Mouse (Mus musculus) stomach, postnatal 0 days (tissue): ENCODE data around the gene Tnfrsf1b. TPM values are rescaled to one million over a fixed set of nuclear protein-coding genes. Genes with fewer than 3 reads are reported as not detected.

Experiments
- ATAC-seq: fragments of 200-750 bp; cut with Nextera tagmentation; 2 replicates; pipeline ENCODE4 v1.8.0; 2017; ENCODE audit not compliant: low FRiP score, low TSS enrichment
- DNase-seq: peaks from one replicate; pipeline ENCODE4 v3.0.0-alpha.2; 2016; ENCODE audit warnings: low spot score
- H3K27ac ChIP-seq: fragments of 300-500 bp; sonication (generic); replicated peaks from 2 replicates; pipeline ENCODE4 v1.5.1; 2014; ENCODE audit warnings: mild to moderate bottlenecking, control low read depth
- H3K27me3 ChIP-seq: fragments of 300-500 bp; sonication (generic); 2 replicates; pipeline ENCODE4 v1.6.1; 2014; ENCODE audit warnings: low read length; ENCODE audit not compliant: control insufficient read depth, insufficient read depth
- H3K36me3 ChIP-seq: fragments of 300-500 bp; sonication (generic); 2 replicates; pipeline ENCODE4 v1.6.1; 2014; ENCODE audit warnings: low read length, mixed read lengths; ENCODE audit not compliant: control insufficient read depth, insufficient read depth
- H3K4me1 ChIP-seq: fragments of 300-500 bp; sonication (generic); replicated peaks from 2 replicates; pipeline ENCODE4 v1.6.1; 2014; ENCODE audit warnings: antibody characterized with exemption; ENCODE audit not compliant: control insufficient read depth, insufficient read depth
- H3K4me2 ChIP-seq: fragments of 300-500 bp; sonication (generic); replicated peaks from 2 replicates; pipeline ENCODE4 v1.6.1; 2014; ENCODE audit warnings: low read depth, mild to moderate bottlenecking, control low read depth, moderate library complexity
- H3K4me3 ChIP-seq: fragments of 300-500 bp; sonication (generic); 2 replicates; pipeline ENCODE4 v1.5.1; 2014; ENCODE audit warnings: low read depth, low read length, control low read depth
- H3K9ac ChIP-seq: fragments of 300-500 bp; sonication (generic); 2 replicates; pipeline ENCODE4 v1.6.1; 2014; ENCODE audit warnings: mild to moderate bottlenecking, low read length, control low read depth, mixed read lengths
- H3K9me3 ChIP-seq: fragments of 300-500 bp; sonication (generic); 2 replicates; pipeline ENCODE4 v1.6.1; 2016; ENCODE audit warnings: low read length; ENCODE audit not compliant: control insufficient read depth
- CTCF ChIP-seq: IDR thresholded peaks from 2 replicates; pipeline ENCODE4 v1.5.1; 2016; ENCODE audit warnings: antibody characterized with exemption, low read depth, mild to moderate bottlenecking, moderate library complexity
- EP300 ChIP-seq: optimal IDR thresholded peaks from 2 replicates; pipeline ENCODE3; 2016; ENCODE audit warnings: antibody characterized with exemption
- whole genome bisulfite sequencing: fragments of 180-500 bp; shearing (Covaris S2); extraction: QIAGEN DNeasy Blood & Tissue Kit; methylation state at CpG from one replicate; pipeline ENCODE4 v1.1.7; 2014; 5-methylcytosine and 5-hydroxymethylcytosine counted together
- polyA plus RNA-seq: library from polyadenylated mRNA; unstranded; fragments of >200 nt; fragmentation: Nextera tagmentation; extraction: Ambion mirVana; gene quantifications from 2 replicates; pipeline ENCODE4 v1.2.1, GENCODE M21; 2015

The Tnfrsf1b gene
- polyA plus RNA-seq, 1 experiment from 2014 or later = 5.4 TPM

DNA sequence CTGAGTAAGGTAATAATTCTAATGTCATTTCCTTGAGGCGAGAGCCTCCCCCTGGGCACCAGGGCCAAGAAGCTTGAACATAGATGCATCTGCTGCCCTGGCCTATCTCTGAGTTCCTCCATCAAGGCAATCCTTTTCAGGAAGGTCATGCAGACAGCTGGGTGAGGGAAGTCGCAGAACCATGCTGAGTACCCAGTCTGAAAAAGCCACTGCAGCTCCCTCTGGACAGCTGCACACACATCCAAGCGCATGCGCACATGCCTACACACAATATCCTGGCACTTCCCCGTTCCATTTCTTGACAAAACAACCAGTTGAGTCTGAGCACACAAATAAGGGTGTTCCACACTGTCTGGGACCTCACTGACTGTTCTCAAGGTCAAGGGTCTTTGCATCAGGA, 14.9 kb downstream of the Tnfrsf1b start:
- DNase-seq (no peak), ATAC-seq (peak; percentile 66)
- Histone ChIP-seq H3K4me2 (no peak overlapping the region), H3K4me3 (no peak overlapping the region), H3K4me1 (no peaks in the 10 kb centered on the region), H3K27ac (no peak overlapping the region), H3K9me3 (no peaks in the 10 kb centered on the region), H3K36me3 (no peaks in the 10 kb centered on the region), H3K9ac (no peak overlapping the region), H3K27me3 (no peaks in the 10 kb centered on the region)
- TF ChIP-seq CTCF (no peak), EP300 (no peak)
- 86% methylated on average over 5 of the region's 5 CpGs for WGBS

DNA sequence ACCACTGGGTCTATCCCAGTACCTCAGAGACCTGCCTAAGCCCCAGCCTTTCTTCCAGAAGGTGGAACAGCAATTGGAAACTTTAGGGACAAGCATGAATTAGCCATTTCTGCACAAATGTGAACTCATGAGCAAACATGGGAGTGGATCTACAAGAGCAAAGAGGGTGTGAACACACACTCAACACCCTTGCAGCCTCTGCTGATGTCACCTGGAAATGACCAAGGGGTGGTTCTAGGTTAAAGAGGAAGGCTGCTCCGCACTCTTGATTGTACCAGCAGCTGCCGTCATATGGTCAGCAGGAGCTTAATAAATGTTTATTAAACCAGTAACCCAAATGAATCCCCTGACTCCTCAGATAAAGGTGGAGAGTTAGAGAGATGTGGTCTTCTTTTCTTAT, 16.0 kb downstream of the Tnfrsf1b start:
- Histone ChIP-seq H3K4me1 (no peaks in the 10 kb centered on the region), H3K4me3 (no peak overlapping the region), H3K9me3 (no peaks in the 10 kb centered on the region), H3K36me3 (no peaks in the 10 kb centered on the region), H3K4me2 (no peak overlapping the region), H3K27ac (no peak overlapping the region), H3K27me3 (no peaks in the 10 kb centered on the region), H3K9ac (no peak overlapping the region)
- 76% methylated on average over 2 of the region's 2 CpGs for WGBS
- DNase-seq (peak; percentile 41), ATAC-seq (peak; percentile 86)
- TF ChIP-seq CTCF (no peak), EP300 (no peak)

DNA sequence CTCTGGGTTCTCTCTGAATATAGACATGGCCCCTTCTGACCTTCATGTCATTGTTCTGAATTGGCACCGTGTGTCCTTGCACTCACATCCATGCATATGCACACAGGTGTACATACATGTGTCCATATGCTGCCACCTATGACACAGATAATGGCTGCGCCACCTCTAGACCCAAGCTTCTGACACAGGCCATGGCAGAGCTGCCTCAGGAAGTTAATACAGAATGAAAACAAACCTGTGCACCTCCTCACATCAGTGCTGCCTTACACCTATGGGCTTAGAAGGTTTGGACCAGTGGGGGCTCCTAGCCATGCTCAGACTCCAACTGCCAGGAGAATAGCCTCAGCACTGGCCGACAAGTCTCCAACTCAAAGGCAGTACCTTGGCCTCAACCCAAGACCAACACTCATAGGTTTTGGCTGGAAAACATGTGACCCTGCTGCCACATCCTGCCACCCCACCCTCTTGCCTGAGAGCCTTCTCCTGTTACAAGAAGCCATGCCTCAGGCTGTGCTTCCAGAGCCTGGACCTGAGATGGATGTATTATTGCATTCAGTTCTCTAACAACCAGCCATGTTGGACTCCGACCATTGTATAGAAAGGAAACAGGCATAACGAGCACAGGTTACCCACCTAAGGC, 17.0 kb downstream of the Tnfrsf1b start:
- WGBS = 80% methylated on average over 5 of the region's 5 CpGs
- DNase-seq = no peak

DNA sequence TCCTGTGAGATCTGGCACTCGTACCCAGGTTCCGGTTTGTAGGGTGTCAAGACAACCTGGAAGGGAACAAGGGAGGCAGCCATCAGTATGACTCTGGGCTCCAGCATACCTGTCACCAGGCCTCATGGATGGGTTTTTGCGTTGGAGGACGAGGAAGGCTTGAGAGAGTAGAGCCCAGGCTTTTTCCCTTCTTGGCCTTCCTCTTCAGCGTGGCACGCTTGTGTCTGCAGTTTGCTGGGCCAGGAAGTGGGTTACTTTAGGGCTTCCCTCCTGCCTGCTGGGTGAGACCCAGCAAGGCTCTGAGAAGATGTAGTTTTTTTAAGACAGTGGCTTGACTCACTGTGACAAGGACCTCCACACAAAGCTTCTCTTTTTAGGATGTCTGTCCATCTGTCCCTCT, 17.6 kb downstream of the Tnfrsf1b start:
- DNase-seq (no peak), ATAC-seq (no peak)
- TF ChIP-seq EP300 = no peak
- no peak for TF ChIP-seq CTCF
- H3K4me2 ChIP-seq = no peak overlapping the region
- no peaks in the 10 kb centered on the region for H3K27me3 ChIP-seq
- H3K9ac ChIP-seq = no peak overlapping the region
- no peaks in the 10 kb centered on the region for H3K9me3 ChIP-seq
- no peaks in the 10 kb centered on the region for H3K4me1 ChIP-seq
- H3K4me3 ChIP-seq = no peak overlapping the region
- 85% methylated on average over 6 of the region's 6 CpGs for WGBS
- no peak overlapping the region for H3K27ac ChIP-seq
- H3K36me3 ChIP-seq = no peaks in the 10 kb centered on the region

More for the DNA sequence above, 17.0 kb downstream of the Tnfrsf1b start:
- ATAC-seq = no peak
- Histone ChIP-seq H3K9ac (no peak overlapping the region), H3K9me3 (no peaks in the 10 kb centered on the region), H3K27ac (no peak overlapping the region), H3K36me3 (no peaks in the 10 kb centered on the region), H3K27me3 (no peaks in the 10 kb centered on the region), H3K4me1 (no peaks in the 10 kb centered on the region), H3K4me2 (no peak overlapping the region), H3K4me3 (no peak overlapping the region)
- TF ChIP-seq EP300 (no peak), CTCF (no peak)

DNA sequence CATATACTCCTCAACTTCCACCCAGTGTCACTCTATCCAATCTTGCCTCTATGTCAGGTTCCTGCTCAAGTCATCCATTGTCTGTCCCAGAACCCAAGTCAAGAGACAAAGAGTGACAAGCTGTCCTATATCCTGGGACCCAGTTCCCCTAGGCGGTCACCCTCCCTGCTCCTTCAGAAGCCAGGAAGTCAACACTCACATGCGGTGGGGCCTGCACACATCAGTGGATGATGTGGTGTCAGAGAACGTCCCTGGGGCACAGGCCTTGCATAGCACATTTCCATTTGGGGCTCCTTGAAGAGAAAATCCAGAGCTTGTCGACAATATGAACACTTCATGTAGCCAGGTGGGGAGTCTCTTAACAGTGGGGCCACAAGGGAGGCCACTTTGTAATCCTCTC, 22.1 kb downstream of the Tnfrsf1b start:
- Histone ChIP-seq H3K4me3 (no peak overlapping the region), H3K4me1 (no peaks in the 10 kb centered on the region), H3K27me3 (no peaks in the 10 kb centered on the region), H3K9me3 (no peaks in the 10 kb centered on the region), H3K27ac (no peak overlapping the region), H3K9ac (no peak overlapping the region), H3K4me2 (no peak overlapping the region), H3K36me3 (no peaks in the 10 kb centered on the region)
- DNase-seq (no peak), ATAC-seq (no peak)
- TF ChIP-seq CTCF (no peak), EP300 (no peak)
- WGBS = 84% methylated on average over 4 of the region's 4 CpGs

DNA sequence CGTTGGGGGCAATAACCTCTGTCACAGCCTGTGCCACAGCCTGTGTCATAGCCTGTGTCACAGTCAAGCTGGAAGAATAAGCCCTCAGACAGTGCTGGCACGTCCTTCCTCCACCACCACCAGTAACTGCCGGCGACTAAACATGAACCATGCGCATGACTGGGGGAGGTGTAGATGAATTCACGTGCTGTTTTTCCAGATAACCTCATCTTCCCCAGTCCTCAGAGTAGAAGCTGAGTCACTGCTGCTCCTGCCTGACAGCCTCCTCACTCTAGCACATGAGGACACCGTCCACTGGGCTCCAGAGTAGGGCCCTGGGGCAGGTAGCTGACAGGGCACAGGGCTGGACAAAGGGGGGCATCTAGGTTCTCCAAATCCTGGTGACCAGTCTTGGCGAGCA, 24.6 kb downstream of the Tnfrsf1b start:
- DNase-seq (no peak), ATAC-seq (no peak)

More for the DNA sequence above, 24.6 kb downstream of the Tnfrsf1b start:
- 75% methylated on average over 8 of the region's 8 CpGs for WGBS
- TF ChIP-seq EP300 (no peak), CTCF (no peak)
- Histone ChIP-seq H3K9ac (no peak overlapping the region), H3K36me3 (no peaks in the 10 kb centered on the region; the same call in 1 of the 2 replicates), H3K27ac (no peak overlapping the region), H3K27me3 (no peaks in the 10 kb centered on the region), H3K4me1 (no peaks in the 10 kb centered on the region), H3K9me3 (no peaks in the 10 kb centered on the region), H3K4me2 (no peak overlapping the region), H3K4me3 (no peak overlapping the region)
